Mouse (Mus musculus): ENCODE data around the gene Exo1.

DNA sequence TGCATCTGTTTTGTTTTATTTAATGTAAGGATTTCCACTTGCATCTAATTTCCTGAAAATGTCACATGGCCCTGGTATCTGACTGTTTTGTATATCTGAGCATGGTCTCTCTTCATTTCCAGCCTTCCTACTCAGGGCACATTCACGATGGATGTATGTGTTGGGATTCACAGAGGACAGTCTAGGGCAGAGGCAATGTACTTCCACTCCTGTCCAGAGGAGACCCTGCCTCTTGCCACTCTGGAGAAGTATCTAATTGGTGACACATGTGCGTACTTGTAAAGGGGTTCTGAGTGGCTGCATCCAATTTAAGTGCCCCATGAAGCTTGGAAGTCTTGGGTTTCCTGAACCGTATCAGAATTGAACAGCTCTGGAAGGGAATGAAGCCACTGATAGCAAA, 70.0 kb downstream of the Exo1 start:
- TF ChIP-seq CTCF (conservative IDR thresholded peaks at IDR 0.05; ENCODE audit: low read length) = no peak
- no peak for TF ChIP-seq NANOG (IDR thresholded peaks at IDR 0.05; ENCODE audit: borderline replicate concordance, low read length)
- no peak for TF ChIP-seq POU5F1 (IDR thresholded peaks at IDR 0.05; ENCODE audit: borderline replicate concordance, low read length)
